Mouse (Mus musculus): ENCODE results near the gene Dgkh. TPM values are rescaled to one million over a fixed set of nuclear protein-coding genes. Genes with fewer than 3 reads are reported as not detected.

Gene Dgkh
- total RNA-seq, 4 experiments from 2014 or later, result 4.3 to 7.0 (median 5.9) TPM

DNA sequence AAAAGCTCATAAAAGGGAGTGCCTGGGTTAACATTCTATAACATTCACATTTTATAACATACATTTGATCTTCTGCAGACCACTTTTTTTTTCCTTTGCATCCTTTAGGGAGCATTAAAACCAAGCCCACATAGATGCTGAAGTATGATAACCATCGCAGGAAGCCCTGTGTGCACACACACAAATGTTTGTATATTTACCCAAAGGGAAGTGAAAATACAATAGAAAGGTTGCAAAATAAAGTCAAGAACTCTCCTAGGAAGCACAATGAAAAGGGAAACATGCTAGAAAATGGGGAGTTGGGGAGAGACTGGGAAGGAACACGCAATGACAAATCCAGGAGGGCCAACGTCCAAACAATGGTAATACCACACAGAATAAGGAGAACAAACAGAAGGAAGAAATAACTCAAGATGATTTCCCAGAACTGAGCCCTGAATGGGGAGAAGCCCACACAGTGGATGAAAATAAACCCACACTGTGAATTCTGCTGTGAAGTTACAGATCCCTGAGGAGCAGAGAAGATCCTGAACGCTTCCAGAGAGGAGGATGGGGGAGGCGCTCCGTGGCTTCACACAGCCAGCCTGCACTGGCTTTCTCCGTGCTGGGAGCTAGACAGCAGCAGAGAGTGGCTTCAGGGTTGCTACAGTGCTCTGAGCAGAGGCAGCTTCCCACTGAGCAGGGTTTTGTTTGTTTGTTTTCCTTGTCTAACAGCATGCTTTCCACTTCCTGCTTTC is 54.6 kb downstream of the Dgkh start:
- no peak for DNase-seq (ENCODE audit: low spot score)

- DNase-seq (ENCODE audit: low spot score), result no peak
These were observed 56.1 kb downstream of the Dgkh start for GRCm38 (mm10) chr14:78676457-78676856.

GRCm38 (mm10) chr14:78674606-78675005 is 58.0 kb downstream of the Dgkh start:
- DNase-seq (ENCODE audit: low spot score), result no peak

GRCm38 (mm10) chr14:78669986-78670385 is 62.6 kb downstream of the Dgkh start:
- DNase-seq (ENCODE audit: low spot score), result no peak

DNA sequence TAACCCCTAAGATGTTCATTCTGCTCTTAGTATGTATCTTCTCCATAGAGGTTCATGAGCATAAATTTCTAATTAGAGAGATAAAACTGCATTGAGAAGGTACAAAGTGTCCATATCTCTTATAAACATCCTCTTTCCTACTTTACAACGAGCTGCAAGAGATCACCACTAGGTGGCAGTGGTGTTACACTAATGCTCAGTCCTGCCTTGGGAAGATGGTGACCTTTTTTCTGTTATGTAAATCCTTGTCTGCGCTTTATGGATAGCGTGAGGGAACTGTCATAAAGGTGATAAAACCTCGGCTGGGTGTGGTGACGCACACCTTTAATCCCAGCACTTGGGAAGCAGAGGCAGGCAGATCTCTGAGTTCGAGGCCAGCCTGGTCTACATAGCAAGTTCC is 64.3 kb downstream of the Dgkh start:
- peak; percentile 80 for DNase-seq (ENCODE audit: low spot score)

DNA sequence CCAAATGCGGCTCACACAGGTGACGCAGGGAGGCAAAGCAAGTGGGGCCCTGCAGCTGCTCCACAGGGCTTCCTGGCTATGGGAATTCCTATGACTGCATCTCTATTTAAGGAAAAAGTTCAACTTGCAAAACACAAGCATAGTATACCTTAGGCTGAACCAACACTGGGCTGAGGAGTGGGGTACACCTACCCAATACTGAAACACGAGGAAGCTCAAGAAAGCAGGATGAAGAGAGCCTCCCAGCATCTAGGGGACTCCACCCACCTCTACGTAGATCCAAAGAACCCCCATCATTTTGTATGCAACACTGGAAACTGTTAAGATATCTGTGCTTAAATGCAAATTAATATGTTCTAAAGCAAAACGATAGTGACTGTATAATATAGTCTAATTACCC is 64.8 kb downstream of the Dgkh start:
- DNase-seq (ENCODE audit: low spot score), result no peak

DNA sequence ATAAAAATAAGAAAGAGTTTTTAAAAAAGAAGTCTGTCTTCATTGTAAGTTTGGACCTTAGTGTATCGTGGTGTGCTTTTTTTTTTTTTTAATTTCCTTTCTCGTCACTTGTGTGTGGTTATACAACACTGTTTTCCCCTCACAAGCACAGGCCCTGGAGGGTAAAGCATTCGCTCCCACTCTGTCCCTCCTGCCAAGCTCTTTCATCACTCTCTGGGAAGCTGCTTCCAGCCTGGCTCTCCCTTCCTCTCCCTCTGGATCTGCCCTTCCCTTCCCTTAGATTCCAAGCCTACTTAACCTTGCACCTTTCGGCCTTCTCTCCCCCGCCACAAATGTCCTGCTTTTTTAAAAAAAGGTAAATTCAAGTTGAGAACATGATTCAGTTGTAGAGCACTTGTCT is 69.9 kb downstream of the Dgkh start:
- no peak for DNase-seq (ENCODE audit: low spot score)

DNA sequence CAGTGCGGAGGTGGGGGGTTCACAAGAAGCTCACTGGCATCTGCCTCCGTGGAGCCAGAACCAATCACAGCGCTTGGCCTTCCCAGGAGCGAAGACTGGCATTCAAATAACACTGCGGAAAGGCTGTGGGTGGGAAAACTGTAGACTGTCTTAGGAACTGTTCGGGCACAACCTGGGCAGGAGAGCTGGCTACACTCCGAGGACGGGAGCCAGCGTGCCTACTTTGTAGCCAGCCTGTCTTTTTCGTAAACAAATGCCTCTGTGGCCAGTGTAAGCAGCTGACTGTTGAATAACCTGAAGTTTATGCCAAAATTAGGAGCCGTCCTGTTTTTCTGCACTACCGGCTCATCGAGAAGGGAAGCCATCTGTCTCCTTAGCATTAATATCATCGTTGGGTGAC is 71.1 kb downstream of the Dgkh start:
- no peak for DNase-seq (ENCODE audit: low spot score)

DNA sequence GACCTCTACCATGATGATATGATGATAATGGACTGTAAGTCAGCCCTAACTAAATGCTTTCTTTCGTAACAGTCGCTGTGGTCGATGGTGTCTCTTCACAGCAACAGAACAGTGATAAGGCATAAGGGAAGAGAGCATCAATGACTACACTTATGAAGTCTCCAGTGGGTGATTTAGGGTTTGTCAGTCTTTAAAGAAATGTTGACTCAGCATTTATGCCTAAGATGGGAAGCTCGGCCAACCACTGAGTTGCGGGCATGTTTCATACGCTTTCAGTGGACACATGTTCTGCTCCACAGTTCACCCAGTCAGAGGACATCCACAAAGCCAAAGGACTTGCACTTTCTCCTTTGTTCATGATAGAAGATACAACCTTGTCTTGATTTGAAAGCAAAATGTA is 73.9 kb downstream of the Dgkh start:
- DNase-seq (ENCODE audit: low spot score), result no peak

DNA sequence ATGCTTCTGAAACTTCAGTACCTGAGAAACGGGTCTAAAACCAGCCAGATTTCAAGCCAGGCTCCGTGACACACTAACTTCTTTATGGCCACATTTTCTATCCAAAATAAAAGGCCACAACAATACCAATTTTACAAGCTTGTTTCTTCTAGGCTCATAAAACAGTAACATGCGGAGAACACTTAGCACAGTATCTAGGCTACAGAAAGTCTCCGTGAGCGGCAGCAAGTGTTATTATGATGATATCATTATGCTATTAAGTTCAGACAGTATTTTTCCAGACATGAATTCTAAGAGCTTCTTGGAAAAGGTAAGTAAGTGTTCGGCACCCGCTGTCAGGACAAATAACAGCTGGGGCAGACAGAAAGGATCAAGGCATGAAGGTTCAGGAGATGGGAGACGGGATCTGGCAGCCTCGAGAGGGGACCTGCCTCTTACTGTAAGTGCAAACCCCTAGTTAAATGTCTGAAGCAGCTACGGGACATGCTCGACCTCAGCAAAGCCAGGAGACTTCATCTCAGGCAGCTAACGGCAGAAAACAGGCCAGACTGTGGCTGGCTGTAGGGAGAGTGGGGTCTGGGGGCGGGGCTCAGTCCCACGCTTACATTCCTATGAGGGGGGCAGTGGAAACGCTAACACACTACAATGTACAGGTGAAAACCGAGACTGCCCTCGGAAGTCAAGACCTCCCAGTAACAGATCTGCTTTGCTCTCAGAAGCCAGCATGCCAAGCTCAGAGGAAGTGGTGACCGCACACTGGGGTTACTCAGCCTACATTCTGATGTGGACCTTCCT is 75.5 kb downstream of the Dgkh start:
- DNase-seq (ENCODE audit: low spot score), result no peak

- no peak for DNase-seq (ENCODE audit: low spot score)
These were observed 77.5 kb downstream of the Dgkh start for GRCm38 (mm10) chr14:78654939-78655556.

DNA sequence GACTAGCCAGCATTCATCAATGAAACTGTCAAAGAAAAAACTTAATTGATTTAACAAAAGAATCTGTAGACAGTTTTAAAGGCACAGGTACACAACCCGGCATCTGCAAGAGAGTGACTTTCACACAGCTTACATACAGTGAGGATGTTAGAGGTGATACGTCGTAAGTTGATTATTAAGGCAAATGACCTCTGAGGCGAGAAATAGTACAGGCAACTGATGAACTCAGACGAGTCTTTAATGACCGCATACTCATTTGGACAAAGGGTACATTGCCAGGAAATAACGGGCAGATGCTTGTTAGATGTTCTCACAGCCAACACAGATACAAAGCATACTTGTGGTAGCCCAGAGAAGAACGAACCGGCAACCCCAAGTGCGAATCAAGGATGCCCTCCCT is 78.4 kb downstream of the Dgkh start:
- DNase-seq (ENCODE audit: low spot score), result no peak

- DNase-seq (ENCODE audit: low spot score), result no peak
These were observed 79.2 kb downstream of the Dgkh start for GRCm38 (mm10) chr14:78653333-78653732.

DNA sequence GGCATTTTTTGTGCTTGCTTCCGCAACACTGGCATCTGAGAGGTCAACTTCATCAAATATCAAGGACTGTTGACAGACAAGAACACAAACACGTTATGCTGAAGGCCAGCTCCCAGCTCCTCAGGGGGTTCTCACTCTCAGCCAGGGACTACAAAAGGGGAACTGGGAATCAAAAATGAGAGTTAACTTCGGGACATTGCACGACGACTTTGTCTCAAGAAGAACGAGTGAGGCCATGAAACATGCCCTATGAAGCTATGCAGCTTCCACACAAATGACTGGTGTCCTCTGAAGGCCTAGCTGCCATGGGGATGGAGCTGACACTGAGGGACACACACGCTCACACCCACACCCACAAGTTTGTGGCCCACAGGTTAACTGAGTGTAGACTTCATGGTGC is 80.9 kb downstream of the Dgkh start:
- DNase-seq (ENCODE audit: low spot score), result no peak

DNA sequence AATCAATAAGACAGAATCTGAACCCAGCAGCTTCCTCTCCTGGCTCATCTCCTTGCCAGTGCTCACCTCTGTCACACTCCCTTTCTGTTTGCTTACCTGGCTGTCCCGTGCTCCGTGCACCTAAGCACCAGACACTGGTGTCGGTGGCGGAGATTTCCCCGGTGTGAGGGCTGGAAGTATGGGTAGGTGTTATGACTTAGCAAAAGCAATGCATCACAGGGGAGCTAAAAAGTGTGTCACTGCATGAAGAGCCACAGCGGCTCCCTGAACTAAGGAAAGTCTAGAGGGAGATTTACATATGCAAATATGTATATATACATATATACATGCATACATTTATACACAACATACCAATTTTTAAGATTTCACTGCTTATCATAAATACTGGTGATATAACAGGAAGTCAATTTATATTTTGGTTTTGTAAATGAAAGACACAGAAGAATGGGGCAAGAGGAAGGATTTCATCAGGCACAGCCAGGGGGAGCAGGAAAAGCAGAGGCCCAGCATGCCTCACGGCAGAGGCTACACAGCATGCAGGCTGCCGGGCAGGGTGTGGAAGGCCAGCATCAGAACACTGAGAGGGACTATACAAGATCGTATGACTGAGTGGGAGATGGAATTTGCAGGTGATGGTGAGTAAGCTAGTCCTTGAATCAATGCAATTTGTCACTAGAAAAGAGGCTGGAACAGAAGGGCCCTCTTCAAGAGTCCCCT is 82.0 kb downstream of the Dgkh start:
- no peak for DNase-seq (ENCODE audit: low spot score)

DNA sequence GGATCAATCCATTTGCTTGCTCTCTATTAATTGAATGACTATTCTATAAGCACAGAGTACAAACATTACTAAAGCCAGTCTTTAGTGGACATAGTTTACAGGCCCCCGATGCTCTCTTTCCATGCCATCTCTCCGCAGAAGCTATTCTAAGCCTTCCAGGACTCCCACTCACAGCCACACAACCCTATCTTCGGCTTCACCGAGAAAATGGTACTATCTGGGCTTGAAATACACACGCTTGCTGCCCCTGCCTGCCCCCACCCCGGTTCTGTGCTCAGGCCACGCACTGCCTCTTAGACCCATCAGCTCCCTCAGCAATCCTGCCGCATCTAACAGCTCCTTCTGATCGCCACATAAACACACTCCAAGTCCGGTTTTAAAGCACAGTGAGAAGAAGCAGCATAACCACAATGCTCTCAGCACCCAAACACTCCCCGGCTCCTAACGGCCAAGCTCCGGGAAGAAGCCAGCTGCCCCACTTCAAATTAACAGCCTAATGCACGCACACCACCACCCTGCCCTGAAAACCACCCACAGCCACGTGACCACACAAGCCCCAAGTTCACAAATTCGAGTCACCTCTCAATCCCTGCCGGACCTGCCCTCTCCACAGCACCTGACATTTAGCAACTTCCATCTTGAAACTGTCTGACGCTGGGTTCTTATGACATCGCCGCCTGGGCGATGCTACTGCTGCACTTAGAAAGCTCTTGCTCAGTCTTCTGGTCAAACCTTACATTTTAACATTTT is 82.9 kb downstream of the Dgkh start:
- no peak for DNase-seq (ENCODE audit: low spot score)

DNA sequence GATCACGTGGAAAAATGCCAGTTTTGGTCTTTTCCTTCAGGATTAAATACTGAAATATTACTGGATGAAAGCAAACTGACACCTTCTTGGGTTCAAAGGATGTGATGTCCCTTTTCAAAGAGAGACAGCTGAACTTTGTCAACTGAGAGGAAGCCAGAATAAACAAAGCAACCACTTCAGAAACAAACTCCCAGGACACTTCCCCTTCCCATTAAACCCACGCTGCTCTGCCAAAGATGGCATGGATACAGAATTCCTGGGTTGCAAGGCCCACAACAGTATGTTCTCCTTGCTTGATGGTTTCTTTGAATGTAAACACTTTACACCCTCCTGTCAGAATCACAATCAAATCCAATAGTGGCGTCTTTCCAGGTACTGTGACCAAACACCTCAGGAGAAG is 87.0 kb downstream of the Dgkh start:
- no peak for DNase-seq (ENCODE audit: low spot score)

DNA sequence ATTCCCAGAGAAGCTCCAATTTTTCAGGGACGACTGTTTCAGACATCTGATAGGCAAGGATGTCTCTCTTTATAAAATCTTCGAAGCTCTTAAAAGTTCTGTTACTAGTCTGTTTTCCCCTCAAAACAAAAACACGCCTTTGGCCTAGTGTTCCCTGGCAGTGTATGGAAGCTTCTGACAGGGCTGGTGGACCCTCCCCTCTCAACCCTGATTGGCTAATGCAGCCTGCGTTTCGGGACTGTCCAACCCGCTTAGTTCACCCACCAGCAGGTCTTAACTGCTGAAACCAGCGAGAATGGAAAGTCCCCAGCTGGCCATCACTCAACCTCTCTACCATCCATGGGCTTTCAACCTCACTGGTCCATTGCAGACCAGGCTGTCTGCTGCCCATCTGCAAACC is 91.3 kb downstream of the Dgkh start:
- no peak for DNase-seq (ENCODE audit: low spot score)

- no peak for DNase-seq (ENCODE audit: low spot score)
These were observed 92.9 kb downstream of the Dgkh start for GRCm38 (mm10) chr14:78639691-78640090.

- no peak for DNase-seq (ENCODE audit: low spot score)
These were observed 96.8 kb downstream of the Dgkh start for GRCm38 (mm10) chr14:78635612-78636400.

- no peak for DNase-seq (ENCODE audit: low spot score)
These were observed 99.8 kb downstream of the Dgkh start for GRCm38 (mm10) chr14:78632747-78633146.

All from heart, adult 8-10 months (tissue).